Mouse (Mus musculus) adrenal gland, adult 8-10 months (tissue): ENCODE results near the gene Cab39. TPM values are rescaled to one million over a fixed set of nuclear protein-coding genes. Genes with fewer than 3 reads are reported as not detected.

Experiments used
- microRNA-seq, 2 experiments: library from miRNA; unstranded; fragments of <30 nt; microRNA quantifications; one replicate each; pipeline ENCODE4 v1.2.0; 2022
- total RNA-seq, 4 experiments: library from RNA; stranded (reverse); gene quantifications; 2 replicates each; pipeline ENCODE4 v1.2.4; 2022

Gene Cab39
- total RNA-seq, 4 experiments from 2014 or later = 103 to 136 (median 114) TPM

Small RNA genes within 50 kb of the gene (microRNA-seq; reads per million reads assigned to microRNA genes)
- gene Gm25472 (0 reads per million in 2 experiments), gene Mir8096 (0 reads per million in 2 experiments)

Other genes with a start within 250 kb of the Cab39 start
- gene G530012D18Rik, start 217.8 kb upstream of the Cab39 start, total RNA-seq = not detected
- gene Sp110, start 194.6 kb upstream of the Cab39 start, total RNA-seq = 1 to 10 TPM; 3.2 to 6.4 (median 5.1) TPM
- gene Sp140, start 193.1 kb upstream of the Cab39 start, total RNA-seq = 1 to 10 TPM; 3.8 to 7.3 (median 5.9) TPM
- gene Sp100, start 143.5 kb upstream of the Cab39 start, total RNA-seq = 10 to 100 TPM; 22.1 to 29.6 (median 25.2) TPM
- gene A630001G21Rik, start 14.8 kb upstream of the Cab39 start, total RNA-seq = 1 to 10 TPM in 3 of 4 experiments, under 1 TPM in 1; 0.64 to 1.3 (median 1.1) TPM
- gene Itm2c, start 100.8 kb downstream of the Cab39 start, total RNA-seq = 100 to 1,000 TPM; 674 to 963 (median 811) TPM
- gene 4933407L21Rik, start 135.0 kb downstream of the Cab39 start, total RNA-seq = 1 to 10 TPM in 1 of 4 experiments, under 1 TPM in 1, not detected in 2; 0.30 to 1.3 TPM
- gene Gpr55, start 167.6 kb downstream of the Cab39 start, total RNA-seq = 1 to 10 TPM; 3.1 to 7.8 (median 5.1) TPM
- not detected for gene Spata3, start 223.4 kb downstream of the Cab39 start, total RNA-seq